Mouse (Mus musculus) adipocyte (in vitro differentiated cells): ENCODE results near the gene Prdm16.

Source experiments
- DNase-seq: peaks from one replicate; pipeline ENCODE4 v3.0.0-alpha.2; 2016; ENCODE audit warnings: low spot score

Gene Prdm16

DNA sequence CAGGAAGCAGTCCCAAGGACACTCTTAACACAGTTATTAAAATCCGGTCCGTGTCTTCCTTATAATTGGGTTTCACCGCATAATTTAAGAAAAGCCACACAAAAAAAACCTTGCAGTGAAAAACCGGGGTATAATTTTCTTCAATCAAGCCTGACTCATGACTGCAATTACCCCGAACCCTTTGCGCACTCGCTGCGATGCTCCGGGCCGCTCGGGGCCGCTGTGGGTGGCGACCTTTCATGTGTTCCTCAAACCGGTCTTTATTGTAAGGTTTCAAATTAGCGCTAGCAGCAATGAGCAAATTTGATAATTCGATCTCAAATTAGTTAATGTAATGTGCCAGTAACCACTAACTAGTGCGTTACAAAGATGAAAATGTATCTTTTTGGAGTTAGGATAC is 215.9 kb downstream of the Prdm16 start:
- DNase-seq, result no peak

DNA sequence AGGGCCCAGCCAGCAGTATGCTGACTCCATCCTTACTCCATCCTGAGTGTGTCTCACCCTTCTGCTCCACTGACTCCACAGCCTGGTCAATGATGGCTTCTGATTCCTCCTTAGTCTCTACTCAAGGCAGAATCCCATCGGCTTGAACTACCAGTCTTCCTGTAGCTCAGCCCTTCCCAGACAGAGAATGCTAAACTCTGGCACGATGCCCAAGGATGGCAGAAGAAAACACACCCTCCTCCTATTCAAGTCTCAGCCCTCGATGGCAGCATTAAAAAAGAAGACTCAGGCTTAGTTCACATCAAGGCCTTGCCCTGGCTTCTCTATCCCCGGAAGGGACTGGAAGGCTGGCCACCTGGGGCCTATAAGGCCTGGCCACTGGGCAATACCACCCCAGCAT is 216.9 kb downstream of the Prdm16 start:
- no peak for DNase-seq

DNA sequence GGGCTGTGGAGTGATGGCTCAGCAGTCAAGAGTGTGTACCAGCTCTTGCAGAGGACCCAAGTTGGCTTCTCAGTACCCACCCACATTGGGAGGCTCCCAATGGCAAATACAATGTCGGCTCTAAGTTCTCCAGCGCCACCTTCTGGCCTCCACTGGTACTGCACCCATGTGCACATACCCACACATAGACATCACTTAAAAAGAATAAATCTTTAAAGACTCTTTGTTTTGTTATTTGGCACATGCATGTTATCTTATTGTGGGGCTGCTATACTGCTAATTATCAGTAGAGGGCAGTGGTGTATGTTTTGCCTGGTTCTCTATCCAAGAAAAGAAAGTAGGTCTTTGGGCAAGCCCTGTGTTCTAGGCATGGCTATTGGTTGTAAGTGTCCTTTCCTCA is 217.7 kb downstream of the Prdm16 start:
- peak; percentile 21 for DNase-seq

DNA sequence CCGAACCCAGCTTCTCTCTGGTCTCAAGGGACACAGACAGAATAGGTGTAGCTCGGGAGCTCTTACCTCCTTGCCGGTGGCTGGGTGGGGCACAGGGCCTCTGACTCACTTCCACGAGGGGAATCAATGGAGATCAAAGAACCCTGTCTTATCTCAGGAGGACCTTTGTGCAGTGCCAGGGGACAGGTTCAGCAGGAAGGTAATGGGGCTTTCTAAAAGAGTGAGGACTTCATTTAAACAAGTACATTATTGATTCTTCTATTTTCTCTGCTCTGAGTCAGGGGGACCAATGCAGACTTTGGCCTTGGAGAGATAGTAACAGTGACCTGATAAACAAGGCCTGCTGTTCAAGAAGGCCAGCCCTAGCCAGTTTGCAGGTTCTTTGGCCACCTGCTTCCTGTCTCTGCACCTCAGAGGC is 218.3 kb downstream of the Prdm16 start:
- DNase-seq, result no peak

DNA sequence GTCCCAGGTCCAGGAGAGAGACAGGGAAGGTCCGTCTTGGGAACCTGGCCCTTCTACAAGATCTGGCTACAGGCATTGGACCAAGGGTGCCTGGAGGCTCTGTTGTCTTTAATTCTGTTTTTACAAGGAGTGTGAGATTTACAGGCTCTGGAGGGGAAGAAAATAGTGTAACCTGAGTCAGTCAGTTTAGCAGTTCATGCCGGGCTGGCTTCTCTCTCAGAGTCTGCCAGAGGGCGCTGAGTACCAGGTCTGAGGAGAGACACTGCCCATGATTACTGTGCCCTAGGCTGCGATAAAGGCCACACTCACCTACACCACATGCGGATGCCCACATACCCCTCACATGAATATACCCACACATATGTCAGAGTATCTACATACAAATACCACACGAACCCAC is 219.9 kb downstream of the Prdm16 start:
- no peak for DNase-seq

DNA sequence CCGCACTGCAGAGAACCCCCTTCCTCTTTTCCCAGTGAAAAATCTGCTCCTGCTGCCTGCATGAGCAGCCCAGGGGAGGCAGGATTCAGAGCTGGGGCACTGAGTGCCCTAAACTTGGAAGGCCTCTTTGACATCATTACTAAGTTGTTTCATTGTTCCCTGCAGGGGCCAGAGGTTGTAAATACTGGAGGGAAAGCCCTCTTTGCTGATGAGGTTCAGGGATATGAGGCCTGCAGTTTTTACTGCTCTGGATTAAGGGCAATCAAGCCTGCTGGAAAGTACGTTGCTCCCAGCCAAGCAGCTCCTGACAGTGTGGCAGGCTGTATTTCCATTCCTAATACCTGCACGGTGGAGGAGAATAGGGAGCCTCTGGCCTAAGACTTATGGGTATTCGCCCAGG is 221.8 kb downstream of the Prdm16 start:
- DNase-seq, result no peak

DNA sequence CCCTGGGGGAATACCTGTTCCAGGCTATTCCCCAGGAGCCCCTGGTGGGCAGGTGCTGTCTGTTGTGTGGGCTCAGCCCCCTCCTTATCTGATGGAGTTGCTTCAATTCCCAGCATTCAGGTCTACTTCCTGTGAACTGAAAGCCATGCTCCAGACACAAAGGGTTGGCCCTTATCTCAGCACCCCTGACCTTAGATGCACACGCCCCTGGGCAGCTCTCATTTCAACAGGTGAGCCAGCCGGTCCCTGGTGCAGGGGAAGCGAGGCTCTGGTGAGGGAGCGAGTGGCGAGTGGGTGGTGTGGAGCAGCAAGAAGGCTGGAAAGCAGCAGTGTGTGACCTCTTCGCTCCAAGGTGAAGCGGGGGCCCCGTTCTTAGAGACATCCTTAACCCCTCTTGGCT is 226.1 kb downstream of the Prdm16 start:
- DNase-seq, result no peak

DNA sequence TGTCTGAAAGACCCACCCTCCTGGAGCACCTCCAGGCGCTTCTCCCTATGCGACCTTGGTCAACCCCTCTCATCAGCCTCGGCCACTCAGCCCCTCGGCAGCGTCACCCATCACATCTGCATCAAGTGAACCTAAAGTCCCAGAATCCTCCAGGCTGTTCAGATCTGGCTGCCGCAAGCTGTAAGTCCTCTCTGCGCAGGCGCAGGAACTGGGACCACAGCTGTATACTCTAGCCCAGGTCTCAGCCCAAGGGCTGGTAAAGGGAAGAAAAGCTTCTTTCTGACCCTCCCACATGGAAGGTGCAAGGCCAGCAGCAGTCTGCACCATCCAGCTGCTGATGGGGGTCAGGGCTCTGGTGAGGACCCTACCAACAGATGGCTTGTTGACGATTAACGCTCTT is 226.8 kb downstream of the Prdm16 start:
- no peak for DNase-seq

DNA sequence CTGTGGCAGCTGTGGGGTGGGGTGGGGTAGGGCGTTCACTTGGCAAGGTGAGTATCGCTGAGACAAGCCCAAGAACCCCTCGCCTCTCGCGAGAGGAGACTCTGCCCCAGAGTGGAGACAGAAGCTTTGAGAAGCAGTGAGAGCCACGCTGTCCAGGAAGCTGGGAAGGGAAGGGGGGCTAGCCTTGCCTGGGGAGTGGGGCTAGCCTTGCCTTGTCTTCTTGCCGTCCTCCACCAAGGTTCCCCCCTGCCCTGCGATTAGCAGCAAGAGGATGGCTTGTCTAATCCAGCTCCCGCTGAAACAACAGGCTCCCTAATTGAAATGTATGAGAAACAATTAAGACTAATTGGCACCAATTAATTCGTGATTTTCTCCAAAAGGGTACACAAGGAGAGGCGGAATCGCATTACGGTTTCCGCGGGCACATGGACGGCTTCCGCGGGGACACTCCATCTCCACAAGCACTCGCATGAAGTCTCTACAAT is 227.4 kb downstream of the Prdm16 start:
- no peak for DNase-seq

DNA sequence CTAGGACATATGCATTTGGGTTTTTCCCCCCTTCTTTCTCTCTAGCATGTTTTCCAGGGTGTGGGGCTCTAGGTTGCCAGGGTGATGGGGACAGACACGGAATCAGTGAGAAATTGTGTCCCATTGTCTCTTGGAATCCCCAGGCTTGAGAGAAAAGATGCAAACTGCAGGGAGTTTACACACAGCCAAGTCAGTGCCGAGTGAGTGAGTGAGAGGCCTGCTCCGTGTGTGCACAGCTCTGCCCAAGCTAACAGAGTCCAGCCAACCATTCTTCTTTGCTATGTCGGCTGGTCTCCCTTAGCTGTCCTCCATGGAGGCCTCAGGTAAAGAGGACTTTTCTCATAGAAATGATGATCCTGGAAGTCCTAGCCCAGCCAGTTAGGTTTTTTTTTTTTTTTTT is 233.7 kb downstream of the Prdm16 start:
- no peak for DNase-seq

DNA sequence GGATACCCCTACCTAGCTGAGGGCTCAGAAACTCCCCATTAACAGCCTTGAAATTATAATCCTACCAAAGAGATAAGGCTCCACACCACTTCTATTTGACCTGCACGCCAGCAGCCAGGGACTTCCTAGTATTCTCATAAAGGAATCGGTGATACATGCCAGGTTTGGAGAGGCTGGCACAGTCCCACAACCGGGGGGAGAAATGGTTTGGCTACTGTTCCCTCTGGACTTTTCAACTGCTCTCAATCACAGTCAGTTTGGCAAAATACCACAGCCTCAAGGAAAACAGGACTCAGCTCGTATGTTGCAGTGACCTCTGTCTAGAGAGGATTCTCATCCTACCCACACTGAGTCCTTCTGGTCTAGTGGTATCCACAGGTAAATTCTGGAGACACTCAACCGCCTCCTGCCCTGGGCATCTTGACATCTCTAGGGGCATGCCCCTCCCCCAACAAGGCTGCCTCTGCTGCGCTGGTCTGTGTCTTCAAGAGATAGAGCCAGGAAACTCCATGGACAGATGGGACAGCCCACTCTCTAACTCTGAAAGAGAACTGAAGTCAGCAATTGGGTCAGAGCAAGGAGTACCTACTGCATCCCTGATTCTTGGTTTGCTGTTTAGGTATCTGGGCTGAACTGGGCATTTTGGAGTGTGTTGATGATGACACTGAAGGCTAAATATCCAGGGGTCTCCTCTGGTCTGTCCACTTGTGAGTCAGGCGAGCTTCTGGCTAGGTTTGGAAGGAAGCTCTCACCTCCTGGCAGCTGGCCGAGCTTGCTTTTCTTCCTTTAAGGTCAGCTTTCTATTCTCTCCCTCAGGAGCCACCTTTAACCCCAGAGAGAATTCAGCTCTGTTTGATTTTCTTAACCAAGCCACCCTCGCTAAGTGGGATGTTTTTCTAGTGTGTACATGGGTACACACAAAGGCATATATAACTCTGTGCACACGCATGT is 234.4 kb downstream of the Prdm16 start:
- DNase-seq, result no peak

DNA sequence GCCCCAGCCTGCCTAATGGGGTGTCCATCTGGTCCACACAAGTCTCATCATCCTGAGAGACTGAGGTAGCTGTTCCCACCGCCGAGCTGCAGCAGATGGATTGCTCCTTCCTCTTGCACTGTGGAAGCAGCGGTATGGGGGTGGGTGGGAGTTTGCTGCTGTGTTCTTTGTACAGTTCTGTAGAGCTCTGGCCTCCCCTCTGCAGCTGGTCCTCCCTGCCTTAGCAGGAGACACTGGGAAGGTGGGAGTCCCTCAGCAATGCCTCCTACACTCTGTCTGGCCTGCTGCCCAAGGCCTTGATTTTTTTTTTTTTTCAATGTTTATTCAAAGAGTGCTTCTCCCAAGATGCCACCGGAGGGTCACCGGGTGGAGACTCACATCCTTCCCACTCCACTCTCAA is 235.3 kb downstream of the Prdm16 start:
- no peak for DNase-seq

DNA sequence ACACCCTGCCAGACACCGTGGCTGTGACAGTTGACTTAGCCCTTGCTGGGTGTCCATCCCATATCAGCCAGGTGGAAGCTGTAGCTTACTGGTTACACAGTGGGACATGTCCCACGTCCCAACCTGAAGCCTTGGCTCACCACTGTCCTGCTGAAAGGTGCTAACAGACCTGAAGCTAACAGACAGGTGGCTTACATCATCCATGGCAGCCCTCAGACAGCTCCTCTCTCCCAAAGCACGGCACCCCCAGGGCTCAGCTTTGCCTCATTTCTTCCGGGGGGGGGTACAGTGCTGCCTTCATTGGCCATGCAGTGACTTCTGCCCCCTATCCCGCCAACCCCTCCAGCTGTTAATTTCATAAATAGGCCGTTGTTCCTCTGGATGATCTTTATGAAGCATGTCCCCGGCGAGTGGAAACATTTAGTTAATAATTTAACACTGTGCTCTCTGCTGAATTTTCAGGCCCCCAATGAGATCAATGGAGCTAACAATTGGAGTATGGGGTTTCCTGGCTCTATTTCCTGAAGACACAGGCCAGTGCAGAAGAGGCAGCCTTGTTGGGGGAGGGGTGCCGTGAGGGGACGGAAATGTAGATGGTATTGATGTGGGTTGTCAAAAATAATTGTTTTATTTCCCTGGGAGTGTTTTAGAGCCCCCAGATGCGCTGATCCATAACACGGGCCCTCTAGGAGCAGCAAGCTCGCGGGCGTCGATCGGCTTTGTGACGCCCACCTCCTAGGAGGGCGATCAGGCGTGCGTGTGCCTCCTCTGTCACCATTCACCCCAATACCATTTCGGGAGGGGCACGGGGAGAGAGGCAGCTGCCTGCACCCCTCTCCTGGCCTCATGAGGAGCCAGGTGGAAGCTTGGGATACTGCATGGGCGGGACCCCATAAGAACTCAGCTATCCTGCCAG is 236.2 kb downstream of the Prdm16 start:
- DNase-seq, result no peak

DNA sequence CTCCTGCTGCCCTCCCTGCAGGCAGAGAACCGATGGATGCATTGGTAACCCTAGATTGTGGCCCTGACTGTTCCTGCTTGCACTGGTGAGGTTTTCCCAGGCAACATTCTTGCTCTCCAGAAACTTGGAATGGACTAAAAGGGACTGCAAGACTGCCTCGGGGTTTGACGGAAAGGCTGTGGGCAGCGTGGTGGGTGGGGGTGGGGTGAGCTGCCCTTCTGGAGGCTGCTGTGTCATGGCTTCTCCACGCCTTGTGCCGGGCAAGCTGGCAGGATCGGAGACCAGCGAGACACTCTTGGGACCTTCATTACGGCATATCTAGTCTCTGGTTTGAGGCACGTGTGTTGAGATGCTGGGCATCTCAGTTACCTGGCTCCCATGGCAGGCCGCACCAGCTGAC is 237.0 kb downstream of the Prdm16 start:
- DNase-seq, result no peak

DNA sequence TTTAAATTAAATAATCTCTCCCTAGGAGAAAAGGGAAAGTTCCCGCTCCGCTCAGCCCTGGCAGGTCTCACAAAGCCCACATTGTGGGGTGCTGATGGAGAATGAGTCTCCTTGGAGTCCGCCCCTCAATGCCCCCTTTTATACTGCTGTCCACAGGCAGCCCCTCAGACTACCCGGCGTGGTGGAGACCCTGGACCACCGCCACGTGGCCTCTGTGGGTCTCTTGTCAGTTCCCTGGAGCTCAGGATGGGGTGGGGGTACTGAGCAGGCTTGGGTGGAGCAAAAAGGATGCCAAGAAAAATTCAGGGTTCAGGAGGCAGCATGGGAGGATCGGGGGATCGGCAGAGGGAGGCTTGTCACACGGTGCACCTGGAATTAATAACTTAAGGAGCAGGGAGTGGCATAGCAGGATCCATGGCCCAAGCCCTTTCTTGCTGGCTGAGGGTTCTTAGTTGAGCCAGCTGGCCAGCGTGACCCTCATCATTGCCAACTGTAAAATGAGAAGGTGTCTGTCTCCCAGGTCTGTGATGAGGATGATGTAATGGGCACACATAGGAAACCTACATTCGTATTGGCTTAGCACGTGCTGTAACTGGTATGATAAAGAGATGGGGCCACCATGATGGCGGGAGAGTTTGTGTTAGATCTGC is 239.9 kb downstream of the Prdm16 start:
- DNase-seq, result no peak

DNA sequence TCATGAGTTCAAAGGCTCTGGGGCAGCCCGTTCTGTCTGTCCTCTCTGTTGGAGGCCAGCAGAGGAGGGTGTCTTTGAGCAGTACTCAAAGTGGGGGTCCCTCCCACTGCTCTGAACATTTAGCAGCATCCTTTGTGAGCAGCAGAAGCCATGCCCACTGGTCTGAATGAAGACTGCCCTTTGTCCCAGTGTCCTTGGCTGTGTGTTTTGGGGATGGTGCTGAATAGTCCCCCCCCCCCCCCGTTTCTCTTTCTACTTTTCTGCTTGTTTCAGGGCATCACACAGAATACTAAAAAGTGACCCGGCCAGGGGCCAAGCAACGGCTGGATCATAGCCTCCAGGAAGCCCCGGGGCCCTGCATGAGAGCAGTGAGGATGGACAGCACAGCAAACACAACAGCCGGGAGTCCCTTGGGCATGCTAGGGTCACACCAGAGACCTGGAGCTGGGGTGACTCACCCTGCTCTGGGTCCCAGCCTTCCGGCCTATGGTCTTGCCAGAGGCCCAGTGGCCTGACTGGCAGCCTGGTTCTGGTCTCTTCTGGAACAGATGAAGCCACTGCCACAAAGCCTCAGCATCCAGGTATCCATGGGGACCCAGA is 242.4 kb downstream of the Prdm16 start:
- DNase-seq, result no peak

DNA sequence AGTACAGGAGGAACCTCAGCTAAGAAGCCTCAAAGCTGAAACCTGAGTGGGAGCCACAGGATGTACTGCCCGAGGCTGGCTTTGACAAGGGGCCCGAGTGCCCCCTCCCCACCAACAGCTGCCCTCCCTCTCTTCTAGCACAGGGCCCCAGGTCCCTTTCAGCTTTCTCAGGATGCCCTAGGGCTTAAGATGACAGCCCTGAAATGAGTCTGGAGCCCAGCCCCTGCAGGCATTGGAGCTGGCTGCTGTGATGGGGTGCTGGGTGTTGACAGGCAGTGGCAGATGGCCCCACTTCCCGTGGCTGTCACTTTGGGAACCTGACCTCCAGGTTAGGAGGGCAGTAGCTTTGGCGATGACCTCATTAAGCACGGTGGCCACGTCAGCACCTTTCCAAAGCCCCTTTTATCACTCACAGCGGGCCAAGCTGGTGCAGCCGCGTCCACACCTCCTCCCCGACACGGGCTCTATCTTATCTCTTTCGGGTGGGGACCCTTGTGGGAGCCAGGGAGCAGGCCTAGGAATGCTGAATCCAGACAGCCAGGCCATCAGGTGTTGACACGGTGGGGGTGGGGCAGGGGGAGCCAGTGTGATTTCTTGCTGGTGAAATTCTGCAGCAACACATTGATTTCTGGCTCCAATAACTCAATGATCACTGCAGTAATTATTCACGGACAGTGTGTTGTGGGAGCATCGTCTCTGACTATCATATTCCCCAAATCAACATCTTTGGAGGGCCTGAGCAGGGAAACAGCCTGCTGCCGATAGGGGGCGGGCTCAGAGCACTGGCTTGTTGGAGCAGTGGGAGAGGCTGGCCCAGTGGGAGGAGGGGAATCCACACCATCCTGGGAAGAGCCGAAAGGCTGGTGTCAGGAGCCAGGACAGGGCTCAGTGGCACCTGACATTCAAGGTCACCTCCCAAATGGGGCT is 243.2 kb downstream of the Prdm16 start:
- no peak for DNase-seq

DNA sequence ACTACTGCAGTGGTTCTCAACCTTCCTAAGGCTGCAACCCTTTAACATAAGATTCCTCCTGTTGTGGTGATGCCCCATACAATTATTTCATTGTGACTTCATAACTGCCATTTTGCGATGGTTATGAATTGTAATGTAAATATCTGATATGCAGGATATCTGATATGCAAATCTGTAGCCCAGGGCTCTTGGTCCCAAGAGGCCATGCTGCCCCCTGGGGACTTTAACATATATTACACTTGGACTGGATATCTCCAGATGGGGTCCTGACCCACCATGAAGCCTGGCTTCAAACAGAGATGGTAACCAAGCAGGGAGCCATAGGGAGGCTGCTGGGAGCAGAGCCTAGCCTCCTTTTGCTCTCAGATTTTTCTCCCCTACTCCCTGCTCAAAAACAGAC is 244.0 kb downstream of the Prdm16 start:
- DNase-seq, result no peak

DNA sequence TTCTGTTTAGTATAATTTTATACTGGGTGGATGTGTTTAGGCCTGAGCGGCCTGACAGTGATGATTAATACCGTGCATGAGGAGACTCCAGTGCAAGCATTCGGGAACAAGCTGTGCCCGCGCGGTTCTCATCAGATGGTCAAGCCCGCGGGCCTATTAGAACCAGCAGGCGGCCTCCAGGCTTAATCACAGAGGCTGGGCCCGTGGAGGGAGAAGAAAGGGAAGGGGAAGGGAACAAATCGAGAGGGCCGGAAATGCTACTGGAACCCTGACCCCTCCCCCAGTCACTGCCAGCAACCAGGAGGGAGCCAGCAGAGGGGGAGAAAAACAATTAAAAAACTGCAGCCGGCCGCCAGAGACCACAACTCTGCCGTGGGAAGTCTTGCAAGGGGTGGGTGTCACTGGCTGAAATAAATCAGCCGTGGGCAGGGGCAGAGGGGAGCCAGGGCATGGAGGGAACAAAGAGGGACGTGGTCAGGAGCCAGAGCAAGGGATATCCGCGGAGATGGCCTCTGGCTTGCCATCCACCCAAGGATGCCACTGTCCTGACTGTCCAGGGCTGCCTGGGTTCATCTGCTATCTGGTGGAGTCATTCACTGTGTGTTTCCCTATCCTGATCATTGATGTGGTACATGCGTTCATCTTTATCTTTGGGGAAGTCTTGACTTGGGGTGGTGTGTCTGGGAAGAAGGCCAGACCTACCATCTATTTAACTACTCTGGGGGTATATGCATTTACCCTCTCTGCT is 246.2 kb downstream of the Prdm16 start:
- no peak for DNase-seq

DNA sequence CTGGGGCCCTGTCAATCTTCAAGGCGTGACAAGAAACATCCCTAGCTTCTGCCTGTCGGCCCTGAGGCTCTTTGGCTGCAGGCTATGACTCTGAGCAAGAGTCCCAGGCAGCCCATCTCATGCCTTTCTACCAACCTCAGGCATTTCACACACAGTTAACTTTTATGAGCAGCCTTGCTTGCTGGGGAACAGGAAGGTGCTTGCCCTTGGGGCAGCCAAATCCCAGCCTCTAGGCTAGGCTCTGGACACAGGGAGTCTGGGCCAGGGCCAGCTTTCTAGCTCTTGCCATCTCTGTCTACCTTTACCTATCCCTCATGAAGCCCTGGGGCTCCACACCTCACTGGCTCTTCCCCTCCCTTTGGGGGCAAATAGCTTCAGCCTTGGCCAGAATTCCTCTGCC is 247.0 kb downstream of the Prdm16 start:
- DNase-seq, result no peak
